Mouse (Mus musculus): Measurements from ENCODE around the gene Actl7a.

GRCm38 (mm10) chr4:56756966-56757600 is 13.9 kb downstream of the Actl7a start:
- TF ChIP-seq RAD21 (IDR thresholded peaks at IDR 0.05; ENCODE audit: low read depth, low read length): no peak
- no peak for TF ChIP-seq CTCF (IDR thresholded peaks at IDR 0.05 in 2 of 3, conservative IDR thresholded peaks at IDR 0.05 in 1 of 3; ENCODE audit: control insufficient read depth in 1 of 3, insufficient read depth in 1 of 3, low read depth in 2 of 3, low read length in 3 of 3, poor library complexity in 1 of 3, severe bottlenecking in 1 of 3)
- no peak for TF ChIP-seq EP300 (IDR thresholded peaks at IDR 0.05; ENCODE audit: low read depth in 1 of 2, low read length in 2 of 2)
- no peak for TF ChIP-seq SIN3A (IDR thresholded peaks at IDR 0.05; ENCODE audit: low read length)
- TF ChIP-seq MYB (IDR thresholded peaks at IDR 0.05; ENCODE audit: low read depth, low read length): no peak
- TF ChIP-seq MYC (IDR thresholded peaks at IDR 0.05; ENCODE audit: low read depth, low read length): no peak
- TF ChIP-seq POLR2A (IDR thresholded peaks at IDR 0.05; ENCODE audit: control insufficient read depth in 1 of 2, insufficient read depth in 1 of 2, low read depth in 1 of 2, low read length in 2 of 2, poor library complexity in 1 of 2): no peak
- no peak for TF ChIP-seq TCF12 (IDR thresholded peaks at IDR 0.05; ENCODE audit: low read depth, low read length)
- no peak for TF ChIP-seq CHD2 (IDR thresholded peaks at IDR 0.05; ENCODE audit: low read length)
- no peak for TF ChIP-seq NELFE (IDR thresholded peaks at IDR 0.05; ENCODE audit: low read depth, low read length)
- no peak for TF ChIP-seq MEF2A (IDR thresholded peaks at IDR 0.05; ENCODE audit: extremely low read depth, insufficient replicate concordance, low read depth, low read length, poor library complexity, severe bottlenecking)
- TF ChIP-seq TAL1 (IDR thresholded peaks at IDR 0.05; ENCODE audit: low read length): no peak
- TF ChIP-seq GATA1 (IDR thresholded peaks at IDR 0.05; ENCODE audit: low read depth, low read length): no peak
